Mouse (Mus musculus) limb, embryonic 12.5 days (tissue): ENCODE measurements around the gene Nmnat2. TPM values are rescaled to one million over a fixed set of nuclear protein-coding genes. Genes with fewer than 3 reads are reported as not detected.

Source experiments
- ATAC-seq: fragments of 200-750 bp; cut with Nextera tagmentation; 2 replicates; pipeline ENCODE4 v1.8.0; 2017; ENCODE audit warnings: low read depth, moderate TSS enrichment; ENCODE audit not compliant: insufficient number of reproducible peaks, insufficient read depth, low FRiP score, low TSS enrichment
- H3K27ac ChIP-seq: fragments of 300-500 bp; sonication (generic); 2 replicates; pipeline ENCODE4 v1.5.1; 2016; ENCODE audit warnings: mild to moderate bottlenecking, moderate library complexity
- H3K27me3 ChIP-seq: fragments of 300-500 bp; sonication (generic); 2 replicates; pipeline ENCODE4 v1.6.1; 2016; ENCODE audit warnings: mild to moderate bottlenecking, moderate library complexity
- H3K36me3 ChIP-seq: fragments of 300-500 bp; sonication (generic); 2 replicates; pipeline ENCODE4 v1.6.1; 2016; ENCODE audit warnings: mild to moderate bottlenecking, moderate library complexity
- H3K4me1 ChIP-seq: fragments of 300-500 bp; sonication (generic); replicated peaks from 2 replicates; pipeline ENCODE4 v1.6.1; 2016
- H3K4me2 ChIP-seq: fragments of 300-500 bp; sonication (generic); 2 replicates; pipeline ENCODE4 v1.6.1; 2016; ENCODE audit warnings: mild to moderate bottlenecking, moderate library complexity
- H3K4me3 ChIP-seq: fragments of 300-500 bp; sonication (generic); replicated peaks from 2 replicates; pipeline ENCODE4 v1.5.1; 2016; ENCODE audit warnings: mild to moderate bottlenecking
- H3K9ac ChIP-seq: fragments of 300-500 bp; sonication (generic); replicated peaks from 2 replicates; pipeline ENCODE4 v1.6.1; 2016; ENCODE audit warnings: mild to moderate bottlenecking, moderate library complexity
- H3K9me3 ChIP-seq: fragments of 300-500 bp; sonication (generic); 2 replicates; pipeline ENCODE4 v1.6.1; 2016; ENCODE audit warnings: mild to moderate bottlenecking, moderate library complexity
- WGBS: fragments of 180-500 bp; shearing (Covaris S2); methylation state at CpG from one replicate; pipeline ENCODE4 v1.1.7; 2016; 5-methylcytosine and 5-hydroxymethylcytosine counted together
- polyA plus RNA-seq: library from polyadenylated mRNA; unstranded; fragments of >200 nt; fragmentation: Nextera tagmentation; extraction: Ambion mirVana; gene quantifications from 2 replicates; pipeline ENCODE4 v1.2.1, GENCODE M21; 2016

Gene Nmnat2
- polyA plus RNA-seq, 1 experiment from 2014 or later, result 0.69 TPM

DNA sequence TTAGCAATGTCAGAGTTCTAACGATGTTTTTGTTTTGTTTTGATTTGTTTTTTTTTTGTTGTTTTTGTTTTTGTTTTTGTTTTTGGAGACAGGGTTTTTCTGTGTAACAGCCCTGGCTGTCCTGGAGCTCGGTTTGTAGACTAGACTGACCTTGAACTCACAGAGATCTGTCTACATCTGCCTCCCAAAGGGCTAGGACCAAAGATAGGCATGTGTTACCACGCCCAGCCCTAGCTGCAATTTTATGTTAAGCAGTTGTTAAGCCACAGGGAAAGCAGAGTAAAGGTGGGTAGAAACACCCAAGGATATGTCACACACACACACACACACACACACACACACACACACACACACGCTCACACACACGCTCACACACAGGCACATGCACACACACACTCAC lies 154.6 kb downstream of the Nmnat2 start:
- H3K9ac ChIP-seq, result no peak overlapping the region
- no peaks in the 10 kb centered on the region for H3K36me3 ChIP-seq
- no peak for ATAC-seq
- no peak overlapping the region for H3K4me2 ChIP-seq
- H3K4me1 ChIP-seq, result peaks cover 4% of the 10 kb centered on the region; the same call in 1 of the 2 replicates
- H3K27ac ChIP-seq, result no peak overlapping the region
- no peaks in the 10 kb centered on the region for H3K9me3 ChIP-seq
- no peaks in the 10 kb centered on the region for H3K27me3 ChIP-seq
- H3K4me3 ChIP-seq, result no peak overlapping the region
- WGBS, result 90% methylated on average over 5 of the region's 5 CpGs

DNA sequence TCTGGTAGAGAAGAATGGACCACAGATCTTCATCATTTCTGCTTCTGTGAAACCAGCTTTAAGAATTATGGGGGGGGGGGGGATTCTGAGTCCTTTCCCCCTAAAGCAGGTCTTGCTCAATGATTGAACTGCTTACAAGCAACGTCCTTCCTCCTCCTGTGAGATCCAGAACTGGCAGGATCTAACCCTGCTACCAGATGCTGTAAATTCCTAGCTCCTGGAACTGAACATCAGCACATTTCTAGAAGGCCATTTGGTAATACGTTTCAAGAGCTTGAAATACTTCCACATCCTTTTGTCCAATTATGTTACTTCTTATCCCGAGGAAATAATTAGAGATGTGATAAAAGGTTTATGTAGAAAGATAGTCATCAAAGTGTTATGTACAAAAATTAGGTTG lies 155.0 kb downstream of the Nmnat2 start:
- 54% methylated on average over 3 of the region's 3 CpGs for WGBS
- no peak for ATAC-seq
- H3K36me3 ChIP-seq, result no peaks in the 10 kb centered on the region
- H3K27me3 ChIP-seq, result no peaks in the 10 kb centered on the region
- no peak overlapping the region for H3K4me2 ChIP-seq
- H3K27ac ChIP-seq, result no peak overlapping the region
- H3K4me3 ChIP-seq, result no peak overlapping the region
- no peaks in the 10 kb centered on the region for H3K9me3 ChIP-seq
- H3K9ac ChIP-seq, result no peak overlapping the region
- H3K4me1 ChIP-seq, result peaks cover 4% of the 10 kb centered on the region; the same call in 1 of the 2 replicates

DNA sequence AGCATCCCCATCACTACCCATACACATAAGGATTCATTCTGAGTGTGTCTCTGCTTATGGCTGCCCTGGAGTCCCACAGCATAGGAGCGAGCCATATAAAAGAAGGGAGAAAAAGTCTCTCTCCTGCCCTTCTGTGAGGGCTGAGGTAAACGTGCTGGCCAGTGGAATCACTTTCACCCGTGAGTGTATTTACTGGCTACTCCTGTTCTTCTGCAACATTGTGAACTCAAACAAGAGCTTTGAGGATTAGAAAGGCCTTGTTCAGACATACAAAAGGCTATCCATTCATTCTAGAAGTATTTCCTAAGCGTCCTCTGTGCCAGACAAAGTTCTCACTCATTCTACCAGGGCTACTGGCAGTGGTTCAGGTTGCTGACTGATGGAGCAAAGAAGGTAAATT lies 156.8 kb downstream of the Nmnat2 start:
- Histone ChIP-seq H3K27me3 (no peaks in the 10 kb centered on the region), H3K4me1 (no peaks in the 10 kb centered on the region), H3K27ac (no peak overlapping the region), H3K36me3 (no peaks in the 10 kb centered on the region), H3K9me3 (no peaks in the 10 kb centered on the region), H3K4me3 (no peak overlapping the region), H3K4me2 (no peak overlapping the region), H3K9ac (no peak overlapping the region)
- WGBS, result 76% methylated on average over 4 of the region's 4 CpGs
- ATAC-seq, result no peak

DNA sequence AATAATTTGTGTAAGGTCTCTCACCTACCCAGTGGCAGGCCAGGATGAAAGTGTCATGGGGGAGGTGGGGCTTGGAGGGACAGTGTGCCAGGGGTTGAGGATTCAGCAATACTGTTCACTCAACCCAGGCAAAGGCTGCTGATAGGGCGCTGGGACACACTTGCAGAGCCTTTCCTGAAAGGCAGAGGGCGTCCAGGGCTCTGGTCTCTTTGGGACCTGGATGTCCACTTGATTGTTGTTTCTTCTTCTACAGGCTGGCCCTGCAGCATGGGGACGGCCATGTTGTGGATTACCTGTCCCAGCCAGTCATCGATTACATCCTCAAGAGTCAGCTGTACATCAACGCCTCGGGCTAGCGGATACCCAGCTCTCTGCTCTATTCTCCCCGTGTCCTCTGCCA lies 160.5 kb downstream of the Nmnat2 start:
- no peaks in the 10 kb centered on the region for H3K4me1 ChIP-seq
- H3K36me3 ChIP-seq, result no peaks in the 10 kb centered on the region
- no peak overlapping the region for H3K4me3 ChIP-seq
- H3K9ac ChIP-seq, result no peak overlapping the region
- no peaks in the 10 kb centered on the region for H3K27me3 ChIP-seq
- WGBS, result 87% methylated on average over 8 of the region's 8 CpGs
- no peak overlapping the region for H3K27ac ChIP-seq
- no peak overlapping the region for H3K4me2 ChIP-seq
- no peaks in the 10 kb centered on the region for H3K9me3 ChIP-seq
- no peak for ATAC-seq

DNA sequence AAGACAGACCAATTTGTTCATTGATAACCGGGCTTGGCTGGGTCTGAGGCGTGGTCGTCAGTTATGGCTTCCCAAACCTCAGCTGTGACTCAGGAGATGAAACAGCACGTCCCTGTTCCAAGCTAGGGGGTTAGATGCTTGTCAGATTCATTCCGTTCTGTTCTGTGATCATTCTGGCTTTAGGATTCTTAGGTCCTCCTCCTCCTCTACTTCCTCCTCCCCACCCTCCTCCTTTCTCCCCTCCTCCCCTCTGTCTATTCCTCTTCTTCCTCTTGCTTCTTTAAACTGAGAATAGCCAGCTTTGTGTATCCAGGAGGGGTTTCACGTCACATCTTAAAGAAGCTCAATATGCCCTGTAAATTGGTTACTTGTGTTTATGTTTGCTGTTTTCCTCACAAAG lies 165.8 kb downstream of the Nmnat2 start:
- no peaks in the 10 kb centered on the region for H3K9me3 ChIP-seq
- H3K9ac ChIP-seq, result no peak overlapping the region
- H3K36me3 ChIP-seq, result no peaks in the 10 kb centered on the region
- ATAC-seq, result no peak
- H3K4me1 ChIP-seq, result peaks cover 5% of the 10 kb centered on the region; the same call in 1 of the 2 replicates
- no peak overlapping the region for H3K27ac ChIP-seq
- H3K4me3 ChIP-seq, result no peak overlapping the region
- H3K4me2 ChIP-seq, result no peak overlapping the region
- 65% methylated on average over 6 of the region's 6 CpGs for WGBS
- no peaks in the 10 kb centered on the region for H3K27me3 ChIP-seq

DNA sequence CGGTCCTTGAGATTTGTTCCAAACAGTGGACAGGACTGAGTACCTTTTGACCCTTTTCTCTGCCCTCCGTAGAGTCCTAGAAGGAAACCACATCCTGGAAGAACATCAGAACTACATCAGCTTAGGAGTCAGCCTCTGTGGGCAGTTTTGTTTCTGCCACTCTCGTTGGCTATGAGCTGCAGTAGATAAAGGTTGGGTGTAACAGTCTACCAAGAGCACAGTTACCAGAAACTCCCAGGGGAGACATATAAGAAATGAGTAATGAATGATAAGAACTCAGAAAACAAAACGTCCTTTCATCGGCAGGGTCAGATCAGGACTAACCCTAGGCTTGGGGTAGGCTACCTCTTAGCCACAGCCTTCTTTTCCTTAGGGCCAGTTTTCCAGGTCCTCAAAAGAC lies 166.5 kb downstream of the Nmnat2 start:
- Histone ChIP-seq H3K4me3 (no peak overlapping the region), H3K27ac (no peak overlapping the region), H3K9ac (no peak overlapping the region), H3K36me3 (no peaks in the 10 kb centered on the region), H3K9me3 (no peaks in the 10 kb centered on the region), H3K4me2 (no peak overlapping the region), H3K4me1 (peaks cover 8% of the 10 kb centered on the region; the same call in 1 of the 2 replicates), H3K27me3 (no peaks in the 10 kb centered on the region)
- no peak for ATAC-seq
- WGBS, result 88% methylated on average over 5 of the region's 5 CpGs

DNA sequence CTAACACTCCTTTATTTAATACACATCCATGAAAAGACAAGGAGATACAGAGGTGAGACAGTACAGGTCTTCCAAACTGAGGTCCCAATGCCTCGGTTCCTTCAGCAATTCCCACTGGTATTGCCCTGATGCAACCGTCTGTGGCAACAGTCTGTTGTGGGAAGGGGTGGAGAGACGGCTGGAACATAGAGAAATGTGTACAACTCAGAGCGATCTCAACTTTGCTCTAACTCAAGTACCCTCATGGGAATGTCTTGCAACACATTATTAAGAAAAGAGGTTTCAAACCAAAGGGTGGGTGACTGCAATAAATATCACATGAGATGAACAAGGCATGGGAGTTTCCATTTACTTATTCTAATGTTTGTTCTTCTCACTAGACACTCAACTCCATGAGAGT lies 168.0 kb downstream of the Nmnat2 start:
- Histone ChIP-seq H3K9ac (no peak overlapping the region), H3K27ac (no peak overlapping the region), H3K4me2 (no peak overlapping the region), H3K4me1 (peaks cover 9% of the 10 kb centered on the region; the same call in 1 of the 2 replicates), H3K9me3 (no peaks in the 10 kb centered on the region), H3K27me3 (no peaks in the 10 kb centered on the region), H3K36me3 (no peaks in the 10 kb centered on the region), H3K4me3 (no peak overlapping the region)
- 84% methylated on average over 4 of the region's 4 CpGs for WGBS
- no peak for ATAC-seq

DNA sequence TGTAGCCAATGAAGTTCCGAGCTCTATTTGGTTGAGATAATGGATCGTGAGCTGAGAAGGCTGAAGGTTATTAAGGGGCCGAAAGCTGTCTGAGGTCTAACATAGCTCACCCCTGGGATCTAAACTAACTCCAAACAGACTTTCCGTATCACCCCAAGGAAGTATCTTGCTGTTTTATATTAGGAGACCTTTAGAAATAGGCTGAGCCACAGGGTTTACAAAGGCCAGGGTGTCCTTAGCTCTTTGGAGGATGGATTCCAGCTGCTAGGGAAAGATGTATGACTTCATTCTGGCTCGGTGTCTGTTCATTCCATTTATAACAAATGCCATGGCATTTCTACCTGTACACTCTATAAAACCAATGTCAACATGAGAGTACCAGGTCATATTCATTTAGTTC lies 169.7 kb downstream of the Nmnat2 start:
- Histone ChIP-seq H3K9me3 (no peaks in the 10 kb centered on the region), H3K27me3 (no peaks in the 10 kb centered on the region), H3K36me3 (no peaks in the 10 kb centered on the region), H3K4me1 (peaks cover 9% of the 10 kb centered on the region; the same call in 1 of the 2 replicates), H3K4me3 (no peak overlapping the region), H3K9ac (no peak overlapping the region), H3K4me2 (no peak overlapping the region), H3K27ac (no peak overlapping the region)
- WGBS, result 78% methylated on average over 5 of the region's 5 CpGs
- no peak for ATAC-seq

DNA sequence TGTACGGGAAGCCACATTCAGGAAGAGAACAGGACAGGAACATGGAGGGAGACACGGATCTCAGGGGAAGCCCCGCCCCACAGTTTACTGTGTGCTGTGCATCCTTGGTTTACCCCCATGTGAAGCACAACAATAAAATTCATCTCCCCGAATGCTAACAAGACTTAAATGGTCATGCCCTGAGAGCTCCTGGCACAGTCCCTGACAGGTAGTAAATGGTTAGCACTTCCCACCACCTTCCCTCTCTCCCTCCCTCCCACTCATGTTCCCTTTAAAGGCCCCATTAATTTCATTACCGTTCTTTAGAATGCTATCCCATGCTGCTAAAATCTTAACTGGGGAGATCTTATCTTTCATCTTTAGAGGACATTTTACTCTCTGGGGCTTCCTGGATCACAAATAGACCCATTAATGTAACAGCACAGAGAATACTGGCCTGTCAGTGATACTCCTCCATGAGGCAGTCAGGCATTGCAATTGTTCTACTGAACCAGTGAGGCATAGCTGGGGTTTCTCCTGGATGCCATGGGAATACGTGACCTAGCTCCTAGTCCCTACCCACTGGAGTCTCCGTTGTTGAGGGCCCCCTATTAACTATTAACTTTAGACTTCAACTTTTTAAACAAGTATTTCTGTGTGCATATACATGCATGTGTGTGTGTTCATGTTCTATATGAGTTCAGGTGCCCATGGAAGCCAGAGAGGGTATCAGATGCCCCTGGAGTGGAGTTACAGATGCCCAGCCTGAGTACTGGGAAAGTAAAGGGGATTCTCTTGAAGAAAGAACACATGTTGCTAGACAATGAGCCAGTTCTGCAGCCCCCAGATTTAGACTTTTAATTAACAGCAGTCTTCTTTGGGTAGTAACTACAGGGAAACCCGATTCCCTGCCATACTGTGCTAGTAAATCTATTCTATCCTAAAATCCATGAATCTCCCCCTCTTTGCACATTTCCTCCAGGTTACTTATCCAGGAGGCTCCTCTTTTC lies 170.8 kb downstream of the Nmnat2 start:
- no peaks in the 10 kb centered on the region for H3K9me3 ChIP-seq
- no peak overlapping the region for H3K9ac ChIP-seq
- H3K36me3 ChIP-seq, result no peaks in the 10 kb centered on the region
- 65% methylated on average over 8 of the region's 8 CpGs for WGBS
- H3K4me2 ChIP-seq, result no peak overlapping the region
- peaks cover 9% of the 10 kb centered on the region; the same call in 1 of the 2 replicates for H3K4me1 ChIP-seq
- no peak overlapping the region for H3K27ac ChIP-seq
- H3K27me3 ChIP-seq, result no peaks in the 10 kb centered on the region
- H3K4me3 ChIP-seq, result no peak overlapping the region
- ATAC-seq, result no peak

DNA sequence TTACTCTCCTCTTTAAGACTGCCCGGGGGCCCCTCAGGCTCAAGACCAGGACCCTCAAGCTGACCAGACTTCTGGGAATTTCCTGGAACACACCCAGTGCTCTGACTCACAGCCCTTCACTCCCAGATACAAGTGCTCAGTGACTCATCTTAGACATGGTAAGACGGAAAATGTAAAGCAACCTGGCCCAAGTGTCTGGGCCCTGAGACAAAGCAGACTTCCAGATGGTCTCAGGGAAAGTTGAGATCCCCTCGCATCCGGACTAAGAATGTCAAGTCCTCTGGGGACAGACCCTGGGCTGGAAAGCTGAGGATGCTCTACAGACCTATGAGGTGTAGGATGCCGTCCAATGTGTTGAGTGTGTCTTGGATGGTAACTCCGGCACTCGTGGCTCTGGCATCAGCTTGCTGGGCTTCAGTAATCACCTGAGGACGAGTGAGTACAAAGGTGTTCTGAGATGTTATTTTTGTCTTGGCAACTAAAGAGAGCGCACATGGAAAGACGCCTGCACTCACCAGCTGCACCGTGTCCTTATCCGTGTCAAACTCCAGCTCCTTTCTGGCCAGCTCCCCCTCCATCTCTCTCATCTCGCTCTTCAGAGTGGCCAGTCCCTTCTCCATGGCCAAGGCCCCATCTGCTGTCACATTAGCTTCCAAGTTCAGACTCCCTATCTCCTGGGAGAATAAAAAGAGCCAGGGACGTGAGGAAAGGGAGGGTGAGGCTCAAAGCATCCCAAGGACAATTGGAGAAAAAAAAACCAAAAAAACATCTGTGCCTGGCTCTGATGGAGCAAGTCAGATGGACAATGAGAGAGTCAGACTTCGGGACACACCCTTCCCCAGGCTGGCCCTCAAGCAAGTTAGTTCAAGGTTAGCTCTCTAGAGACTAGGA lies 171.9 kb downstream of the Nmnat2 start:
- WGBS, result 83% methylated on average over 15 of the region's 15 CpGs
- ATAC-seq, result no peak

DNA sequence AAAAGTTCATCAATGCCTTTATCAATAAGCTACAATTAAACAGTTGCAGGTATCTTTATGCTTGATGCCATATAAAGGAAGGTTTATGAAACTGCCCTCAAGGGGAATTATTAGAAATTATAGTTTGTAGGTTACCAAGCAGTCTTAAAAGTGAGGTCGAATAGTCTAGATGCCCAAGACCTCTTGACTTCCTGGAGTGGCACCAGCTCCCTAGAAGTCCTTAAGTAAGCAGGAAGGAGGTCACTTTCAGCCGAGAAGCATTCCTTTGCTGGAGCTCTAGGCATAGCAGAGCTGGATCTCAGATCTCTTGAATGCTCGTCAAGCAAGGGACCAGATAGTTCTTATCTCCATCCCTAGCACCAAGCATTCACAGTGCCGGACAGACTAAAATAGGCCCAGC lies 172.8 kb downstream of the Nmnat2 start:
- Histone ChIP-seq H3K4me2 (no peak overlapping the region), H3K4me1 (peaks cover 10% of the 10 kb centered on the region), H3K9ac (no peak overlapping the region), H3K36me3 (no peaks in the 10 kb centered on the region), H3K27ac (no peak overlapping the region), H3K4me3 (no peak overlapping the region), H3K9me3 (no peaks in the 10 kb centered on the region), H3K27me3 (no peaks in the 10 kb centered on the region; the same call in 1 of the 2 replicates)
- WGBS, result 83% methylated on average over 4 of the region's 4 CpGs
- ATAC-seq, result no peak

More for the DNA sequence above, 171.9 kb downstream of the Nmnat2 start:
- H3K36me3 ChIP-seq, result no peaks in the 10 kb centered on the region
- H3K27me3 ChIP-seq, result no peaks in the 10 kb centered on the region; the same call in 1 of the 2 replicates
- no peaks in the 10 kb centered on the region for H3K9me3 ChIP-seq
- peaks cover 9% of the 10 kb centered on the region; the same call in 1 of the 2 replicates for H3K4me1 ChIP-seq
- H3K27ac ChIP-seq, result no peak overlapping the region
- no peak overlapping the region for H3K9ac ChIP-seq
- no peak overlapping the region for H3K4me3 ChIP-seq
- no peak overlapping the region for H3K4me2 ChIP-seq
